Mouse (Mus musculus): Measurements from ENCODE around the gene Serinc5. TPM values are rescaled to one million over a fixed set of nuclear protein-coding genes. Genes with fewer than 3 reads are reported as not detected.

Serinc5 gene
- polyA plus RNA-seq (2014; fragmentation: Nextera tagmentation; extraction: Ambion mirVana) = 10.4 and 13.8 TPM in 2 replicates

GRCm38 (mm10) chr13:92610311-92611221 lies at the start of gene Serinc5:
Serinc5 (plus strand) TSS chr13:92611091.
- H3K4me1 ChIP-seq (replicated peaks; ENCODE audit: control insufficient read depth, insufficient read depth, low read length) = no peaks in the 10 kb centered on the region
- peak within 1 kb of the TSS; percentile 71 for H3K4me3 ChIP-seq (ENCODE audit: low read depth, low read length)
- under 1% methylated on average over 55 of the region's 55 CpGs for WGBS
- H3K4me2 ChIP-seq (replicated peaks; ENCODE audit: low read depth, low read length) = peak within 1 kb of the TSS; percentile 85
- H3K27ac ChIP-seq (ENCODE audit: low read depth, low read length) = peak within 1 kb of the TSS; percentile 54
- no peaks in the 10 kb centered on the region for H3K36me3 ChIP-seq (ENCODE audit: control insufficient read depth, insufficient read depth, low read length)
- peaks cover 2% of the 10 kb centered on the region; the same call in 1 of the 2 replicates for H3K27me3 ChIP-seq (ENCODE audit: control insufficient read depth, insufficient read depth, low read length)
- no peaks in the 10 kb centered on the region for H3K9me3 ChIP-seq (ENCODE audit: control insufficient read depth, low read length)
- DNase-seq (ENCODE audit: low spot score) = peak; percentile 98
- peak within 1 kb of the TSS; percentile 78 for H3K9ac ChIP-seq (ENCODE audit: low read depth, low read length)
- ATAC-seq (ENCODE audit: low FRiP score) = peak; percentile 100

- H3K27ac ChIP-seq (ENCODE audit: low read depth, low read length) = no peak within 1 kb of the TSS
- no peaks in the 10 kb centered on the region for H3K4me1 ChIP-seq (replicated peaks; ENCODE audit: control insufficient read depth, insufficient read depth, low read length)
- ATAC-seq (ENCODE audit: low FRiP score) (no peak), DNase-seq (ENCODE audit: low spot score) (no peak)
- no peaks in the 10 kb centered on the region for H3K9me3 ChIP-seq (ENCODE audit: control insufficient read depth, low read length)
- no peaks in the 10 kb centered on the region for H3K27me3 ChIP-seq (ENCODE audit: control insufficient read depth, insufficient read depth, low read length)
- no peak within 1 kb of the TSS for H3K9ac ChIP-seq (ENCODE audit: low read depth, low read length)
- H3K36me3 ChIP-seq (ENCODE audit: control insufficient read depth, insufficient read depth, low read length) = no peaks in the 10 kb centered on the region
- no peak within 1 kb of the TSS for H3K4me3 ChIP-seq (ENCODE audit: low read depth, low read length)
- H3K4me2 ChIP-seq (replicated peaks; ENCODE audit: low read depth, low read length) = no peak within 1 kb of the TSS
Measured at GRCm38 (mm10) chr13:92576072-92576471, 34.8 kb upstream of the Serinc5 start, which contains the start of gene Spz1. Spz1 (minus strand) TSS chr13:92576172.

DNA sequence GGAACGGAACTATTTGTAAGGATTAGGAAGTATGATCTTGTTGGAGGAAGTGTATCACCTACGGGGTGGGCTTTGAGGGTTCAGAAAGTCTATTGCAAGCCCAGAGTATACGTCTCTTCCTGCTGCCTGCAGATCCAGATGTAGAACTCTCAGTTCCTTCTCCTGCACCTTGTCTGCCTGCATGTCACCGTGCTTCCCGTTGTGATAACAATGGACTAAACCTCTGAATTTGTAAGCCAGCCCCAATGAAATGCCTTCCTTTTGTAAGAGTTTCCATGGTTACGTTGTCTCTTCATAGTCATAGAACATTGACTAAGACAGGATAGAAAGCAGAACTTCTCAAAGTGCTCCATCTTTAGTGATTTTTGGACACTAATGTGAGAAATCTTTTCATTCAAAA lies 34.2 kb upstream of the Serinc5 start:
- H3K36me3 ChIP-seq (ENCODE audit: control insufficient read depth, insufficient read depth, low read length) = no peaks in the 10 kb centered on the region
- no peak overlapping the region for H3K4me3 ChIP-seq (ENCODE audit: low read depth, low read length)
- DNase-seq (ENCODE audit: low spot score) (no peak), ATAC-seq (ENCODE audit: low FRiP score) (no peak)
- WGBS = 62% methylated on average over 6 of the region's 6 CpGs
- no peaks in the 10 kb centered on the region for H3K9me3 ChIP-seq (ENCODE audit: control insufficient read depth, low read length)
- H3K27ac ChIP-seq (ENCODE audit: low read depth, low read length) = no peak overlapping the region
- no peak overlapping the region for H3K9ac ChIP-seq (ENCODE audit: low read depth, low read length)
- H3K4me1 ChIP-seq (replicated peaks; ENCODE audit: control insufficient read depth, insufficient read depth, low read length) = no peaks in the 10 kb centered on the region
- H3K4me2 ChIP-seq (replicated peaks; ENCODE audit: low read depth, low read length) = no peak overlapping the region
- no peaks in the 10 kb centered on the region for H3K27me3 ChIP-seq (ENCODE audit: control insufficient read depth, insufficient read depth, low read length)

- H3K4me1 ChIP-seq (replicated peaks; ENCODE audit: control insufficient read depth, insufficient read depth, low read length) = no peaks in the 10 kb centered on the region
- H3K4me3 ChIP-seq (ENCODE audit: low read depth, low read length) = no peak overlapping the region
- H3K27me3 ChIP-seq (ENCODE audit: control insufficient read depth, insufficient read depth, low read length) = no peaks in the 10 kb centered on the region
- H3K27ac ChIP-seq (ENCODE audit: low read depth, low read length) = no peak overlapping the region
- H3K9ac ChIP-seq (ENCODE audit: low read depth, low read length) = no peak overlapping the region
- ATAC-seq (ENCODE audit: low FRiP score) (no peak), DNase-seq (ENCODE audit: low spot score) (no peak)
- no peak overlapping the region for H3K4me2 ChIP-seq (replicated peaks; ENCODE audit: low read depth, low read length)
- H3K9me3 ChIP-seq (ENCODE audit: control insufficient read depth, low read length) = no peaks in the 10 kb centered on the region
- 80% methylated on average over 4 of the region's 4 CpGs for WGBS
- H3K36me3 ChIP-seq (ENCODE audit: control insufficient read depth, insufficient read depth, low read length) = no peaks in the 10 kb centered on the region
Measured at GRCm38 (mm10) chr13:92578210-92578609, 32.7 kb upstream of the Serinc5 start.

GRCm38 (mm10) chr13:92580220-92581043 lies 30.5 kb upstream of the Serinc5 start:
- H3K9me3 ChIP-seq (ENCODE audit: control insufficient read depth, low read length) = no peaks in the 10 kb centered on the region
- peak; percentile 77 for DNase-seq (ENCODE audit: low spot score)
- no peak overlapping the region for H3K4me3 ChIP-seq (ENCODE audit: low read depth, low read length)
- no peaks in the 10 kb centered on the region for H3K27me3 ChIP-seq (ENCODE audit: control insufficient read depth, insufficient read depth, low read length)
- no peaks in the 10 kb centered on the region for H3K4me1 ChIP-seq (replicated peaks; ENCODE audit: control insufficient read depth, insufficient read depth, low read length)
- no peak overlapping the region for H3K4me2 ChIP-seq (replicated peaks; ENCODE audit: low read depth, low read length)
- no peak overlapping the region for H3K9ac ChIP-seq (ENCODE audit: low read depth, low read length)
- H3K36me3 ChIP-seq (ENCODE audit: control insufficient read depth, insufficient read depth, low read length) = no peaks in the 10 kb centered on the region
- H3K27ac ChIP-seq (ENCODE audit: low read depth, low read length) = no peak overlapping the region
- WGBS = 38% methylated on average over 10 of the region's 10 CpGs
- no peak for ATAC-seq (ENCODE audit: low FRiP score)

- no peak overlapping the region for H3K4me3 ChIP-seq (ENCODE audit: low read depth, low read length)
- ATAC-seq (ENCODE audit: low FRiP score) (no peak), DNase-seq (ENCODE audit: low spot score) (no peak)
- 85% methylated on average over 8 of the region's 8 CpGs for WGBS
- no peak overlapping the region for H3K27ac ChIP-seq (ENCODE audit: low read depth, low read length)
- H3K27me3 ChIP-seq (ENCODE audit: control insufficient read depth, insufficient read depth, low read length) = no peaks in the 10 kb centered on the region
- H3K9me3 ChIP-seq (ENCODE audit: control insufficient read depth, low read length) = no peaks in the 10 kb centered on the region
- H3K4me1 ChIP-seq (replicated peaks; ENCODE audit: control insufficient read depth, insufficient read depth, low read length) = no peaks in the 10 kb centered on the region
- H3K4me2 ChIP-seq (replicated peaks; ENCODE audit: low read depth, low read length) = no peak overlapping the region
- H3K36me3 ChIP-seq (ENCODE audit: control insufficient read depth, insufficient read depth, low read length) = no peaks in the 10 kb centered on the region
- no peak overlapping the region for H3K9ac ChIP-seq (ENCODE audit: low read depth, low read length)
Measured at GRCm38 (mm10) chr13:92584094-92584717, 26.7 kb upstream of the Serinc5 start.

- DNase-seq (ENCODE audit: low spot score) (no peak), ATAC-seq (ENCODE audit: low FRiP score) (no peak)
- Histone ChIP-seq H3K4me1 (replicated peaks; ENCODE audit: control insufficient read depth, insufficient read depth, low read length) (no peaks in the 10 kb centered on the region; the same call in none of the 2 replicates), H3K36me3 (ENCODE audit: control insufficient read depth, insufficient read depth, low read length) (no peaks in the 10 kb centered on the region), H3K9me3 (ENCODE audit: control insufficient read depth, low read length) (no peaks in the 10 kb centered on the region), H3K4me3 (ENCODE audit: low read depth, low read length) (no peak overlapping the region), H3K9ac (ENCODE audit: low read depth, low read length) (no peak overlapping the region), H3K27me3 (ENCODE audit: control insufficient read depth, insufficient read depth, low read length) (no peaks in the 10 kb centered on the region), H3K4me2 (replicated peaks; ENCODE audit: low read depth, low read length) (no peak overlapping the region), H3K27ac (ENCODE audit: low read depth, low read length) (no peak overlapping the region)
- WGBS = 72% methylated on average over 3 of the region's 3 CpGs
Measured at GRCm38 (mm10) chr13:92588704-92589103, 22.2 kb upstream of the Serinc5 start.

DNA sequence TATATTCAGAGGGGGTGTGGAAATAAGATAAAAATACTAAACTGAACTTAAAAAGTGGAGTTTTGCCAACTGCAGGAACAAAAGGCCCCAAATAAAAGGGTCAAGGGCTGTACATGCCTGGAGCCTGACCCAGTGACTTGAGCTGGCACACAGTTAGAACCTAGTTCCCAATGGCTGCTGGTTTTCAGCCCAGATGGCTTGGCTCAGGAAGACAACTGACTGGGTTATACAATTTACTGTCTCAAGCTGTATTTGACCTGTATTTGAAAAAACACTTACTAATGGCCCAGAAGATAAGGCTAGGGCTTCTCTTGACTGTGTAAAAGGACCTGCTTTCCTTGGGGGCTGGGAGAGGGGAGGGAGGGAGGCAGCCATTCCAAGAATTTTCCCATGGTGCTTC lies 21.6 kb upstream of the Serinc5 start:
- Histone ChIP-seq H3K36me3 (ENCODE audit: control insufficient read depth, insufficient read depth, low read length) (no peaks in the 10 kb centered on the region), H3K27me3 (ENCODE audit: control insufficient read depth, insufficient read depth, low read length) (no peaks in the 10 kb centered on the region), H3K27ac (ENCODE audit: low read depth, low read length) (no peak overlapping the region), H3K4me1 (replicated peaks; ENCODE audit: control insufficient read depth, insufficient read depth, low read length) (no peaks in the 10 kb centered on the region; the same call in none of the 2 replicates), H3K9ac (ENCODE audit: low read depth, low read length) (no peak overlapping the region), H3K9me3 (ENCODE audit: control insufficient read depth, low read length) (no peaks in the 10 kb centered on the region), H3K4me3 (ENCODE audit: low read depth, low read length) (no peak overlapping the region), H3K4me2 (replicated peaks; ENCODE audit: low read depth, low read length) (no peak overlapping the region)
- ATAC-seq (ENCODE audit: low FRiP score) (no peak), DNase-seq (ENCODE audit: low spot score) (no peak)

Data from hindbrain, embryonic 11.5 days (tissue).